Mouse (Mus musculus): ENCODE measurements around the gene Gpr137. TPM values are rescaled to one million over a fixed set of nuclear protein-coding genes. Genes with fewer than 3 reads are reported as not detected.

Gene Gpr137
- polyA plus RNA-seq, 2 experiments: 4.4 to 5.5 TPM

DNA sequence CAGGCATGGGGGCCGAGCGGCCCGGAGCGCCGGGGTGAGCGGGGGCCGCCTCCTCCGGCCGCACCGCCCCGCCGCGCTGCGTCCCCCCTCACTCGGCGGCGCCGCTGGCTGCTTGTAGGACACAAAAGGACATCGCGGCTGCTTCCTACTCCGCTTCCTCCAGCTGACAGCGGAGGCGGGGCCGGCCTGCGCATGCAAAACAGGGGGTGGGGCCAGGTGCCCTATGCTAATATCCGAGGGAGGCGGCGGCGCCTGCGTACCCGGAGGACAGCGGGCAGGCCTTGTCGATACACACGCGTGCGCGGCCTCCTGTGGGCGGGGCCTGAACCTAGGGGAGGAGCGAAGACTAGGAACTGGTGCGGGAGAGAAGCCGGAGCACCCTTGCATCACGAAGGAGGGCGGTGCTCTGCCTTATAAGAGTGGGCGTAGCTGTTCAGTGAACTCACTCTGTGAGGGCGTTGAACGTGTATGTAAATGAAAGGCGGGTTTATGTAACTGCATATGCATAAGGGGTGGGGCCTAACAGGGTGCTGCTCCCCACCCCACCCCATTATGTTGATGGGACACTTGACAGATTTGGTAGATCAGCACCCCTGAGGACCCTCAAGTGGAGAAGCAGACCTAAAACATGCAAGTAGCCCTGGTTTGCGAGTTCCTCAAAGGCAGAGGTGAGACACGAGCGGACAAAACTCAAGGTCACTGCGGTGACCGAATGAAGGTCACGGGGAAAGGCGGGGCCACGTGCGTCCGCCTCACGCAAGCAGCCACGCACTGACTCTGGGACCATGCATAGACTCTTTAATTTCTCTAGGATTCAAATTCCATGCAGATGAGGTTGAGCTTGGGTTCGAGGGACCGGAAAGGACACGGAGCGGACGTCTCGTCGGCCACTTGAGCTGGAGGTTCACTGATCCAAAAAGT is 20.4 kb downstream of the Gpr137 start, which contains the start of gene Esrra:
Esrra (minus strand) TSS at position 167 of the 921 bp plus-strand sequence.
- H3K4me3 ChIP-seq (ENCODE audit: insufficient read depth in 1 of 2, low read depth in 2 of 2, low read length in 2 of 2): peak within 1 kb of the TSS; percentile 67 to 82
- TF ChIP-seq CTCF (IDR thresholded peaks at IDR 0.05; ENCODE audit: low read depth) (0 out of 2 replicates have a peak, but pooled peaks have one; percentile 12), EP300 (IDR thresholded peaks at IDR 0.05; ENCODE audit: low read depth) (no peak)

DNA sequence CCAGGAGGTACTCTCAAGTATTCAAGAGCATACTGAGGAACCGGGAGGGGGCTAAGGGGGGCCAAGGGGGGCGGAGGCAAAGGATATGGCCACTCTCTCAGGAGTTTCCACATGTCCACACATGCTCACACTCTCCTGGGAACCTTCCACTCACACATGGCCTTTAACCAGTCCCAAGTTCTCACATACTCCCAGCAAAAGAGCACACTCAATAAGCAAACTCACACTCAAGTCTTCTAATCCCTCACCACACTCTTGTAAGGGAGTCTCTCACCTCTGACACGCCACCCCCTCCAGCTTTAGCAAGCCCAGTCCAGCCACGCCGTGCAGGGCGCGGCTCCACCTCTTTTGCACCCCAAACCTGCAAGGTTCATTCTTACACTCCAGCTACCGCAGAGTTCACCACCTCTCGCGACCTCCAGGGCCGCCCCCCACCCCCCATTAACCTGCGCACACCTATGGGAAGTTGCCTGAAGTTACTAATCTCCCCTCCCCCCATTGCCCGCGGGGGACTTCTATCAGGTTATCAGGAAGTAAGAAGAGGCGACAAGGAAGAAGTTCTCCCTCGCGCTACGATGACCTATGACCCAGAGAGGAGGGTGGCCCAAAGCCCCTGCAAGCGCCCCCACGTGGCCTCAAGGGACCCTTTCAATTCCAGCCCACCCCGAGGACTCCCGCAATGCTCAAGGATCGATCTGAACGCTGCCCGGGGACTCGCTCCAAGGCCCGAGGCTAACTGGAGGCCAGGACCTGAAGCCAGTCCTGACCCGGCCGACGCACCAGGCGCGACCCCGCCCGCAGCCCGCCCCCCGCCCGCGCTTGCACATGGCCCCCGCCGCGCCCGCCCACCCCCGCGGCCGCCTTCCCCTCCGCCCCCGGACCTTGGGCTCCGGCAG is 21.3 kb downstream of the Gpr137 start:
- Histone ChIP-seq H3K27me3 (ENCODE audit: control insufficient read depth, insufficient read depth, low read length) (peaks cover 24% of the 10 kb centered on the region), H3K27ac (peak overlapping the region; percentile 16), H3K4me3 (ENCODE audit: insufficient read depth in 1 of 2, low read depth in 2 of 2, low read length in 2 of 2) (peak overlapping the region; percentile 58 to 82), H3K4me2 (ENCODE audit: low read depth) (peak overlapping the region; percentile 96), H3K9ac (replicated peaks) (peak overlapping the region; percentile 82), H3K36me3 (replicated peaks; ENCODE audit: control insufficient read depth, insufficient read depth, low read depth) (no peaks in the 10 kb centered on the region), H3K9me3 (ENCODE audit: control insufficient read depth, low read length) (no peaks in the 10 kb centered on the region), H3K4me1 (replicated peaks; ENCODE audit: control insufficient read depth in 2 of 2, insufficient read depth in 2 of 2, low read length in 1 of 2) (peaks cover 7 to 16% of the 10 kb centered on the region in 2 experiments)
- ATAC-seq (ENCODE audit: insufficient read depth) (no peak), DNase-seq (ENCODE audit: low read depth in 3 of 3, low spot score in 3 of 3) (no peak)
- no peak for TF ChIP-seq EP300 (IDR thresholded peaks at IDR 0.05; ENCODE audit: low read depth)
- TF ChIP-seq CTCF (IDR thresholded peaks at IDR 0.05; ENCODE audit: low read depth): peak; percentile 37
- under 1% methylated on average over 46 of the region's 48 CpGs for WGBS (ENCODE audit: insufficient replicate concordance)

More for the DNA sequence above, 20.4 kb downstream of the Gpr137 start, which contains the start of gene Esrra:
- Histone ChIP-seq H3K27me3 (ENCODE audit: control insufficient read depth, insufficient read depth, low read length) (peaks cover 33% of the 10 kb centered on the region), H3K9ac (replicated peaks) (peak within 1 kb of the TSS; percentile 82), H3K36me3 (replicated peaks; ENCODE audit: control insufficient read depth, insufficient read depth, low read depth) (no peaks in the 10 kb centered on the region), H3K27ac (peak within 1 kb of the TSS; percentile 41), H3K4me1 (replicated peaks; ENCODE audit: control insufficient read depth in 2 of 2, insufficient read depth in 2 of 2, low read length in 1 of 2) (peaks cover 7 to 13% of the 10 kb centered on the region in 2 experiments), H3K4me2 (ENCODE audit: low read depth) (peak within 1 kb of the TSS; percentile 96), H3K9me3 (ENCODE audit: control insufficient read depth, low read length) (no peaks in the 10 kb centered on the region)
- DNase-seq (ENCODE audit: low read depth in 3 of 3, low spot score in 3 of 3) (peak; percentile 99 to 100 (median 99)), ATAC-seq (ENCODE audit: insufficient read depth) (peak; percentile 93)
- whole genome bisulfite sequencing (ENCODE audit: insufficient replicate concordance): under 1% methylated on average over 57 of the region's 66 CpGs

DNA sequence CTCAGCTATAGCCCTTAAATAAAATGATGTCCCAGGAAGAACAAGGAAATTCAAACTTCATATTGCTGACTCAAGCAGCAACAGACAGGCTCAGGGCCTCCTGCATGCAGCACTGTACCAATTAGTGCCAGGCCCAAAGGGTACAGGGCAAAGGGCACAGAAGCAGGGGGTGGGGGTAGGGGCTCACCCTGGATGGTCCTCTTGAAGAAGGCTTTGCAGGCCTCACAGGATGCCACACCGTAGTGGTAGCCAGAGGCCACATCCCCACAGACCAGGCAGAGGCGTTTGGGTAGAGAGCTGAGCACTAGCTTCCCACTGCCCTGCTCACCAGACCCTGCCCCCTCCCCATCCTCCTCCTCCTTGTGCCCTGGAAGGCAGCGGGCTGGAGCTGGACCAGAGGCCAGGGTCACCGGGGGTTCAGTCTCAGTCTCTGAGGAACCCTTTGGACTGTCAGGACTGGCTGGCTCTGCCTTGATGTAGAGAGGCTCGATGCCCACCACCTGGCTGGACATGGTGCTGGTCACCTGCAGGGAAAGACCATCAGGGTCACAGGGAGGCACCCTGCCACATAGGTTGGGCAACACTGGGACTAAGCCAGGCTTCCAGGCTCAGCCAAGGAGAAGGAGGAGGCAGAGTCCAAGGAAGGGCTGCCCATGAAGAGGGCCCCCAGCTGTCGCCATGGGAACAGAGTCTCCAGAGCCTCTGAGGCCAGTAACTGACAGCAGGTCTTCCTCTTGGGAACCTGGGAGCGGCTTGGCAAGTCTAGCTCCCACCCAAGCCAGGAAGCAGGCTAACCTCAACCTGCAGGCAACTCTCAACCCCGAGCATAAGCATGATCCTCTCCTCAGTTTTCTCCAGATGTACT is 22.2 kb downstream of the Gpr137 start:
- Histone ChIP-seq H3K27ac (no peak overlapping the region), H3K27me3 (ENCODE audit: control insufficient read depth, insufficient read depth, low read length) (peaks cover 15% of the 10 kb centered on the region), H3K4me2 (ENCODE audit: low read depth) (peak overlapping the region; percentile 96), H3K9ac (replicated peaks) (no peak overlapping the region), H3K4me3 (ENCODE audit: insufficient read depth in 1 of 2, low read depth in 2 of 2, low read length in 2 of 2) (peak overlapping the region; percentile 58 to 82; a peak in 3 of 4 replicates), H3K4me1 (replicated peaks; ENCODE audit: control insufficient read depth in 2 of 2, insufficient read depth in 2 of 2, low read length in 1 of 2) (peaks cover 7 to 21% of the 10 kb centered on the region in 2 experiments), H3K36me3 (replicated peaks; ENCODE audit: control insufficient read depth, insufficient read depth, low read depth) (no peaks in the 10 kb centered on the region), H3K9me3 (ENCODE audit: control insufficient read depth, low read length) (no peaks in the 10 kb centered on the region)
- DNase-seq (ENCODE audit: low read depth in 3 of 3, low spot score in 3 of 3) (no peak), ATAC-seq (ENCODE audit: insufficient read depth) (no peak)
- TF ChIP-seq CTCF (IDR thresholded peaks at IDR 0.05; ENCODE audit: low read depth) (no peak), EP300 (IDR thresholded peaks at IDR 0.05; ENCODE audit: low read depth) (no peak)
- WGBS (ENCODE audit: insufficient replicate concordance): 52% methylated on average over 8 of the region's 8 CpGs

DNA sequence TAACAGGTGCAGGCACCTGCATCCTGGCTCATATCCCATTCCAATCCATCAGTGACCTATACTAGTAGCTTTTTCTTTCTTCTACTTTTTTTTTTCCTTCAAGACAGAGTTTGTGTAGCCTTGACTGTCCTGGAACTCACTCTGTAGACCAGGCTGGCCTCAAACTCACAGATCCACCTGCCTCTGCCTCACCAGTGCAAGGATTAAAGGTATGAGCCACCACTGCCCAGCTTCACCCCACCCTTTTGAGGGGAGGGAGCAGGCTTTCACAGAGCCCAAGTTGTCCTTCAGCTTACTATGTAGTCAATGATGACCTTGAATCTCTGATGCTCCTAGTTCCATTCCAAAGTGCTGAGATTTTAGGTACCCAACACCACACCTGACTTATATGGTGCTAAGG is 22.8 kb downstream of the Gpr137 start:
- no peak overlapping the region for H3K4me2 ChIP-seq (ENCODE audit: low read depth)
- H3K9ac ChIP-seq (replicated peaks): no peak overlapping the region
- peaks cover 8% of the 10 kb centered on the region for H3K27me3 ChIP-seq (ENCODE audit: control insufficient read depth, insufficient read depth, low read length)
- H3K4me3 ChIP-seq (ENCODE audit: insufficient read depth in 1 of 2, low read depth in 2 of 2, low read length in 2 of 2): no peak overlapping the region
- no peak for DNase-seq (ENCODE audit: low read depth in 3 of 3, low spot score in 3 of 3)
- H3K9me3 ChIP-seq (ENCODE audit: control insufficient read depth, low read length): no peaks in the 10 kb centered on the region
- TF ChIP-seq CTCF (IDR thresholded peaks at IDR 0.05; ENCODE audit: low read depth) (no peak), EP300 (IDR thresholded peaks at IDR 0.05; ENCODE audit: low read depth) (no peak)
- no peak for ATAC-seq (ENCODE audit: insufficient read depth)
- H3K36me3 ChIP-seq (replicated peaks; ENCODE audit: control insufficient read depth, insufficient read depth, low read depth): no peaks in the 10 kb centered on the region
- H3K4me1 ChIP-seq (replicated peaks; ENCODE audit: control insufficient read depth in 2 of 2, insufficient read depth in 2 of 2, low read length in 1 of 2): peaks cover 7 to 21% of the 10 kb centered on the region in 2 experiments
- no peak overlapping the region for H3K27ac ChIP-seq

Measured in liver, embryonic 14.5 days (tissue).